Mouse (Mus musculus) hindbrain, postnatal 0 days (tissue): ENCODE results near the gene Smarca5. TPM values are rescaled to one million over a fixed set of nuclear protein-coding genes. Genes with fewer than 3 reads are reported as not detected.
A peak's percentile ranks its signal among the peaks of the same experiment; 100 is the strongest.

Experiments
- ATAC-seq: fragments of 200-750 bp; cut with Nextera tagmentation; 2 replicates; pipeline ENCODE4 v1.8.0; 2017; ENCODE audit warnings: mild to moderate bottlenecking, moderate TSS enrichment, moderate library complexity
- DNase-seq: peaks from one replicate; pipeline ENCODE4 v3.0.0-alpha.2; 2015; ENCODE audit warnings: low spot score
- H3K27ac ChIP-seq: fragments of 300-500 bp; sonication (generic); 2 replicates; pipeline ENCODE4 v1.5.1; 2014; ENCODE audit warnings: mild to moderate bottlenecking
- H3K27me3 ChIP-seq: fragments of 300-500 bp; sonication (generic); 2 replicates; pipeline ENCODE4 v1.6.1; 2014; ENCODE audit warnings: low read length, mixed read lengths; ENCODE audit not compliant: insufficient read depth
- H3K36me3 ChIP-seq: fragments of 300-500 bp; sonication (generic); 2 replicates; pipeline ENCODE4 v1.6.1; 2014; ENCODE audit warnings: low read length, mixed read lengths; ENCODE audit not compliant: insufficient read depth
- H3K4me1 ChIP-seq: fragments of 300-500 bp; sonication (generic); 2 replicates; pipeline ENCODE4 v1.6.1; 2014; ENCODE audit warnings: antibody characterized with exemption, low read length, mixed read lengths; ENCODE audit not compliant: insufficient read depth
- H3K4me2 ChIP-seq: fragments of 300-500 bp; sonication (generic); 2 replicates; pipeline ENCODE4 v1.6.1; 2014; ENCODE audit warnings: low read depth, mild to moderate bottlenecking, low read length, moderate library complexity, mixed read lengths
- H3K4me3 ChIP-seq: fragments of 300-500 bp; sonication (generic); 2 replicates; pipeline ENCODE4 v1.5.1; 2014; ENCODE audit warnings: low read length
- H3K9ac ChIP-seq: fragments of 300-500 bp; sonication (generic); replicated peaks from 2 replicates; pipeline ENCODE4 v1.6.1; 2014; ENCODE audit warnings: mild to moderate bottlenecking, low read length, moderate library complexity, mixed read lengths
- H3K9me3 ChIP-seq: fragments of 300-500 bp; sonication (generic); 2 replicates; pipeline ENCODE4 v1.6.1; 2016; ENCODE audit warnings: low read length, mixed read lengths
- CTCF ChIP-seq: IDR thresholded peaks from 2 replicates; pipeline ENCODE4 v1.5.1; 2016; ENCODE audit warnings: antibody characterized with exemption, control low read depth, low read depth
- WGBS: fragments of 180-500 bp; shearing (Covaris S2); extraction: QIAGEN DNeasy Blood & Tissue Kit; methylation state at CpG from one replicate; pipeline ENCODE4 v1.1.7; 2014; 5-methylcytosine and 5-hydroxymethylcytosine counted together
- polyA plus RNA-seq: library from polyadenylated mRNA; unstranded; fragments of >200 nt; fragmentation: Nextera tagmentation; extraction: Ambion mirVana; gene quantifications from 2 replicates; pipeline ENCODE4 v1.2.1, GENCODE M21; 2015
- total RNA-seq: library from RNA; depleted of rRNA; stranded (reverse); fragments of >200 nt; gene quantifications from 2 replicates; pipeline ENCODE4 v1.2.3, GENCODE M21; 2014

Gene Smarca5
- total and polyA plus RNA-seq, 2 experiments from 2014 or later = 22.6 to 39.7 TPM

GRCm38 (mm10) chr8:80738388-80739154 lies 726 bp downstream of the Smarca5 start:
- Histone ChIP-seq H3K4me1 (peaks cover 5% of the 10 kb centered on the region; the same call in 1 of the 2 replicates), H3K9ac (peak overlapping the region; percentile 85), H3K36me3 (peaks cover 4% of the 10 kb centered on the region; the same call in 1 of the 2 replicates), H3K4me2 (peak overlapping the region; percentile 80), H3K4me3 (peak overlapping the region; percentile 73), H3K27ac (peak overlapping the region; percentile 96), H3K9me3 (no peaks in the 10 kb centered on the region), H3K27me3 (no peaks in the 10 kb centered on the region)
- TF ChIP-seq CTCF = 0 out of 2 replicates have a peak, but pooled peaks have one; percentile 12
- DNase-seq (peak; percentile 73), ATAC-seq (peak; percentile 72)
- WGBS = under 1% methylated on average over 48 of the region's 84 CpGs

GRCm38 (mm10) chr8:80738046-80738387 lies 1.3 kb downstream of the Smarca5 start:
- TF ChIP-seq CTCF = no peak
- peaks cover 4% of the 10 kb centered on the region; the same call in 1 of the 2 replicates for H3K36me3 ChIP-seq
- peaks cover 5% of the 10 kb centered on the region; the same call in 1 of the 2 replicates for H3K4me1 ChIP-seq
- 1% methylated on average over 5 of the region's 5 CpGs for WGBS
- ATAC-seq (no peak), DNase-seq (no peak)
- H3K4me2 ChIP-seq = peak overlapping the region; percentile 80
- H3K9ac ChIP-seq = peak overlapping the region; percentile 85
- no peaks in the 10 kb centered on the region for H3K9me3 ChIP-seq
- H3K27me3 ChIP-seq = no peaks in the 10 kb centered on the region
- H3K4me3 ChIP-seq = peak overlapping the region; percentile 73
- H3K27ac ChIP-seq = peak overlapping the region; percentile 96

GRCm38 (mm10) chr8:80732326-80732725 lies 7.0 kb downstream of the Smarca5 start:
- no peak overlapping the region for H3K27ac ChIP-seq

GRCm38 (mm10) chr8:80714461-80714860 lies 24.8 kb downstream of the Smarca5 start:
- ATAC-seq = no peak

More at GRCm38 (mm10) chr8:80732326-80732725, 7.0 kb downstream of the Smarca5 start:
- no peaks in the 10 kb centered on the region for H3K4me1 ChIP-seq
- DNase-seq (no peak), ATAC-seq (no peak)
- no peak overlapping the region for H3K9ac ChIP-seq
- no peak for TF ChIP-seq CTCF
- H3K4me2 ChIP-seq = no peak overlapping the region
- H3K9me3 ChIP-seq = no peaks in the 10 kb centered on the region
- peaks cover 24% of the 10 kb centered on the region for H3K36me3 ChIP-seq
- no peaks in the 10 kb centered on the region for H3K27me3 ChIP-seq
- H3K4me3 ChIP-seq = no peak overlapping the region

GRCm38 (mm10) chr8:80710670-80711400 lies 28.5 kb downstream of the Smarca5 start:
- H3K9me3 ChIP-seq = no peaks in the 10 kb centered on the region
- WGBS = 64% methylated on average over 4 of the region's 4 CpGs
- no peak overlapping the region for H3K9ac ChIP-seq
- ATAC-seq (no peak), DNase-seq (peak; percentile 61)
- H3K4me3 ChIP-seq = no peak overlapping the region
- H3K27ac ChIP-seq = no peak overlapping the region
- no peak overlapping the region for H3K4me2 ChIP-seq
- peaks cover 37% of the 10 kb centered on the region for H3K36me3 ChIP-seq
- H3K27me3 ChIP-seq = no peaks in the 10 kb centered on the region
- H3K4me1 ChIP-seq = no peaks in the 10 kb centered on the region
- TF ChIP-seq CTCF = peak; percentile 57

More at GRCm38 (mm10) chr8:80714461-80714860, 24.8 kb downstream of the Smarca5 start:
- H3K36me3 ChIP-seq = peaks cover 25% of the 10 kb centered on the region
- no peak for DNase-seq
- H3K9ac ChIP-seq = no peak overlapping the region
- 84% methylated on average over 1 of the region's 1 CpGs for WGBS
- H3K27me3 ChIP-seq = no peaks in the 10 kb centered on the region
- H3K4me2 ChIP-seq = no peak overlapping the region
- no peak overlapping the region for H3K4me3 ChIP-seq
- H3K9me3 ChIP-seq = no peaks in the 10 kb centered on the region
- no peak overlapping the region for H3K27ac ChIP-seq
- no peak for TF ChIP-seq CTCF
- no peaks in the 10 kb centered on the region for H3K4me1 ChIP-seq

- no peaks in the 10 kb centered on the region for H3K4me1 ChIP-seq
- DNase-seq (peak; percentile 79), ATAC-seq (peak; percentile 83)
- H3K4me3 ChIP-seq = no peak overlapping the region
- peak; percentile 86 for TF ChIP-seq CTCF
- WGBS = 56% methylated on average over 4 of the region's 4 CpGs
- H3K27ac ChIP-seq = no peak overlapping the region
- H3K4me2 ChIP-seq = no peak overlapping the region
- H3K36me3 ChIP-seq = no peaks in the 10 kb centered on the region
- no peaks in the 10 kb centered on the region for H3K27me3 ChIP-seq
- H3K9me3 ChIP-seq = no peaks in the 10 kb centered on the region
- no peak overlapping the region for H3K9ac ChIP-seq
Measured at GRCm38 (mm10) chr8:80688141-80688540, 51.2 kb downstream of the Smarca5 start.
